Mouse (Mus musculus): Measurements from ENCODE around the gene Fcgr1.
A peak's percentile ranks its signal among the peaks of the same experiment; 100 is the strongest.
"Not testable (repeated sequence)": the region's sequence is repeated elsewhere in the genome, so short reads cannot be mapped to it uniquely, and the experiment has no call there.

The Fcgr1 gene

GRCm38 (mm10) chr3:96247356-96248140 is 46.2 kb downstream of the Fcgr1 start:
- DNase-seq, result no peak

GRCm38 (mm10) chr3:96246427-96246856 is 47.3 kb downstream of the Fcgr1 start, which contains the start of gene Hist2h3c1:
Hist2h3c1 (plus strand) TSS chr3:96246685.
- DNase-seq, result not testable (repeated sequence)

GRCm38 (mm10) chr3:96246018-96246417 is 47.8 kb downstream of the Fcgr1 start:
- DNase-seq, result not testable (repeated sequence)

- DNase-seq, result peak; percentile 87
Observed at GRCm38 (mm10) chr3:96245003-96245886, 48.5 kb downstream of the Fcgr1 start, which contains the start of gene Hist2h2aa1. Hist2h2aa1 (plus strand) TSS chr3:96245497.

- DNase-seq, result no peak
Observed at GRCm38 (mm10) chr3:96243921-96244572, 49.7 kb downstream of the Fcgr1 start.

- no peak for DNase-seq
Observed at GRCm38 (mm10) chr3:96240799-96241197, 53.0 kb downstream of the Fcgr1 start.

GRCm38 (mm10) chr3:96239949-96240798 is 53.6 kb downstream of the Fcgr1 start, which contains the start of gene Hist2h2aa2:
Hist2h2aa2 (minus strand) TSS chr3:96240276.
- peak; percentile 95 for DNase-seq

GRCm38 (mm10) chr3:96238954-96239793 is 54.6 kb downstream of the Fcgr1 start, which contains the start of gene Hist2h3c2:
Hist2h3c2 (minus strand) TSS chr3:96239127.
- DNase-seq, result peak; percentile 66

- no peak for DNase-seq
Observed at GRCm38 (mm10) chr3:96237904-96238511, 55.8 kb downstream of the Fcgr1 start.

GRCm38 (mm10) chr3:96237335-96237903 is 56.4 kb downstream of the Fcgr1 start:
- no peak for DNase-seq

- no peak for DNase-seq
Observed at GRCm38 (mm10) chr3:96236834-96237334, 56.9 kb downstream of the Fcgr1 start.

GRCm38 (mm10) chr3:96235836-96236235 is 57.9 kb downstream of the Fcgr1 start:
- no peak for DNase-seq

- DNase-seq, result no peak
Observed at GRCm38 (mm10) chr3:96234914-96235313, 58.9 kb downstream of the Fcgr1 start.
